Mouse (Mus musculus) thymus, postnatal 0 days (tissue): ENCODE measurements at regions not wholly inside any gene's neighbourhood (a gene's known extent, or its start where the extent isn't known, plus 50 kb on each side); places are given as distances from the start of the nearest gene placed in this dataset.
"Not testable (repeated sequence)": the region's sequence is repeated elsewhere in the genome, so short reads cannot be mapped to it uniquely, and the experiment has no call there.

Experiments
- DNase-seq: peaks from one replicate; pipeline ENCODE4 v3.0.0-alpha.2; 2015; ENCODE audit warnings: low spot score

GRCm38 (mm10) chr12:82056782-82057611 lies 112.1 kb upstream of the Sipa1l1 start:
- not testable (repeated sequence) for DNase-seq

- DNase-seq, result no peak
Observed at GRCm38 (mm10) chr12:82064986-82065385, 104.1 kb upstream of the Sipa1l1 start.

GRCm38 (mm10) chr12:82066860-82067259 lies 102.3 kb upstream of the Sipa1l1 start:
- DNase-seq, result peak; percentile 67

- DNase-seq, result no peak
Observed at GRCm38 (mm10) chr12:82069621-82070020, 99.5 kb upstream of the Sipa1l1 start.

- no peak for DNase-seq
Observed at GRCm38 (mm10) chr12:82072810-82073465, 96.2 kb upstream of the Sipa1l1 start.

DNA sequence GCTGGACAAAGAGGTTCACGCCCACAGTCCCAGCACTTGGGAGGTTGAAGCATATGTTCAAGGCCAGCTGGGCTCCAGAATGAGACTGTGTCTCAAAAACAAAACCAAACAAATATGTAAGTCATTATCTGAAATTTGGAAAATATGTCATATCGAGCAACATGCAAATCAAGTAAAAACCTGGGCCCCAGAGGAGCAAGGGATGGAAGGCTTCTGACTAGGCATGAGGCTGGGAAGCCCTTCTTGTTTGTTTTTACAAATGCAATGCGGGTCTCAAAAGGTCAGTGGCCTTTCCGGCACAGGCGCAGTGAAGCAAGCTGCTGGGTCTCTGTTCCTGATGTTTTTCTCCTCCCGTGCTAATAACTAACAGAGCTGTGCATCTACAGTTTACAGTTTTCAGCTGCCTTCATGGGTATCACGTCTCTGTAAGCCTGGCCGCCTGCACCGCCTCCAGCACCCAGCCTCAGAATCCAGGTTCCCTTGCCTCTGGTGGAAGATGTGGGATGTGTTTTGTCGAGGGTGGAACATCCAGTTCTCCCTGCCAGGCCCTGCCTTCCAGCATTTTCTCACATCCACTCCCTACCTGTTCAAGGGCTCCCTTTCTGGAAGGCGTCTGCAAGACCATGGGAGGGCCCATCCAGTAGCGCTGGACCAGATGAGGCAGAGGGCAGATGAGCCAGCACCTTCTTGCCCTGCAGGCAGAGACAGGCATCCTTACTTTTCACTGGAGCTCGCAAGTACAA lies 93.5 kb upstream of the Sipa1l1 start:
- no peak for DNase-seq

GRCm38 (mm10) chr12:82076766-82077165 lies 92.4 kb upstream of the Sipa1l1 start:
- no peak for DNase-seq

DNA sequence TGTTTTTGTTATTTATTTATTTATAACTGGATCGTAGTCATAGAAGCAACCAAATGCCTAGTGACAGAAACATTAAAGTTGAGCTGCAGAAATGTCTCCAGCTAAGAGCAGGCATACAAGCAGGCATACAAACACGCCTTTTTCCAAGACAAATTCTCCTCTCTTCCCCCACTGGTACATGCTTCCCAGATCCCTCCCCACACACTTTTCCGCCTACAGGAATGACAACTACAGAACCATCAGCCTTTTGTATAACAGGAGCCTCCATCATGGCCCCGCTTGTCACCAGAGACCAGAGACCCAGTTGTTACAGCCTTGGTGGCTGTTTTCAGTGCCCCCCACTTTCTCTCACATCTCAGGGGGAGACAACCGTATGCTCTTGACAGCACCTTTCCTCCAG lies 91.2 kb upstream of the Sipa1l1 start:
- no peak for DNase-seq

DNA sequence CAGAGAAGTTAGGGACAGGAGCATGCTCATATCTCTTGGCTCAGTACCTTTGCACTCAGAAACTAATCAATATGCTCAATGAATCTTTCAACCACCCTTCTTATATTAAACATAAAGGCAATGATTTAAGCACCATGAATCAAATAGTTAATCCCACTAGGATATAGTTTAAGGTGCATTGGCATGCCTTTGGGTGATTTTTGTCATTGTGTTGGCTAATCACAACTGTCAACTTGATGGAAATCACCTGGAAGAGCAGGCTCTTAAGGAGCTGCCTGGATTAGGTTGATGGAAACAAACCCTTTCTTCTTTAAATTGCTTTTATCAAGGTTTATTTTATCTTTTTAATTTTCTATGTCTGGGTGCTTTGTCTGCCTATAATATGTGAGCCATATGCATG lies 90.4 kb upstream of the Sipa1l1 start:
- no peak for DNase-seq

DNA sequence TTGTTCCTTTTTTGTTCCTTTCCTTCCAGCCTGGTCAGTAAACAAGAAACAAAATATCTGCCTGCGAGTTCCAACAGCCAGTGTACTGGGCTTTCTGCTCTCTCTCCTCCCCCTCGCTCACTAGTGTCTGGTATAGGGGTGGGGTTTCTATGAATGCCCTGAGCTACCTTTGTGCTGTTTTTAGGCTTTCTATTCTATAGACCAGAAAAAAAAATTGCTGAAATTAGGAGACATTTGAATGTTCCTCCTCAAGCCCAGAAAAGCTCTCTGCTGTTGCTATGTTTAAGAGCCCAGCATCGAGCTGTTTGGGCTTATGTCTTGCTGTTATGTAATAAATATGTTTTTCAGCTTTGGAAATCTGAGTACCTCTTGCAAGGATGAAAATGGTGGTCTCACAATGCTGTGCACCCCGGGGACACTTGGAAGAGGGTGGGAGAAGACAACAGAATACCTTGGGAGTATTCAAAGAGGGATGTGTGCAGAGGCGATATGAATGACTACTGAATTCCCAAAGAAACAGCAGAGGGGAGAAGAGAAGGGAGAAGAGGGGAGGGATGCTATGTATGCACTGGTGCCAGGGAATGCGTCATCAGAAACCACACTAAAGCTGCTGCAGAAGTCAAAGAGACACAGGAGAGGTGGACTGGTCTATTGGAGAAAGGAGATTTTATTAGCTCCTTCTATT lies 88.8 kb upstream of the Sipa1l1 start:
- DNase-seq, result no peak

DNA sequence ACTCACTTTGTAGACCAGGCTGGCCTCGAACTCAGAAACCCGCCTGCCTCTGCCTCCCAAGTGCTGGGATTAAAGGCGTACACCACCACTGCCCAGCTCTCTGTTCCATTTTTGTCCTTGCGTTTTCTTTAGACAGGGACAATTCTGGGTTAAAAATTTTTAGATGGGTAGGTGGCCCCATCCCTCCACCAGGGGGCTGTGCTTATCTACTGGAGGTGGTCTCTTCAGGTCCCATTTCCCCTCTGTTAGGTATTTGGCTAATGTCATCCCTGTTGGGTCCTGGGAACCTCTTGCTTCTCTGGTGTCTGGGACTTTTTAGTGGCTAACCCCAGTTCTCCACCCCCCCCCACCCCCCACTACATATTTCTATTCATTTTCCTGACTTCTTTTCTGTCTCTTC lies 86.5 kb upstream of the Sipa1l1 start:
- peak; percentile 50 for DNase-seq

DNA sequence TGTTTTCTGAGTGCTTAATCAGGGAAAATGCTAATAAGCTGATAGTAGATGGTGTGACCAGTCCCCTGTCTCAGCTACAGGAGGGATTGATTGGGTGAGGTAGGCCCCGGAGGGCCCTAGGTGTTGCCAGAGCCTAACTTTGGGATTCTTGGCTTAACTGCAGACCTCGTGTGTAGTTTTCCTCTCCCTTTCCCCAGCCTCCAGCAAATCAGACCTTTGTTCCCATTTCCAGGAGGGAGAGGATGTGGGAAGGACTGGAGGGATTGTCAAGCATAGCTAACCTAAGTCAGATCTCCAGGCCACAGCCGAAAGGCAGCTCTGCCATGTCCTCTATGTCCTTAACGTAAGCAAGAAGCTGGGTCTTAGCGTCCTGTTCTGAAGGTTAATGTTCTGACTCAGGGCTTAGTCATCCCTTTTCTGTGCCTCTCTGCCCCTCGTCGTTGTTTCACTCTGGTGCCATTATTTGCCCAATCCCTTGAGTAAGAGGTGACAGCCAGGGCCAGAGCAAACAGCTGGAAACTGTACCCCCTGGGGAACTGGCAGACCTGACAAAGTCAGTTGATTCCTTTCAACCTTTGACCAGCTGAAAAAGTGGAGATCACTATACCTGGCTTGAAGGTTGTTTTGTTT lies 83.2 kb upstream of the Sipa1l1 start:
- DNase-seq, result no peak

DNA sequence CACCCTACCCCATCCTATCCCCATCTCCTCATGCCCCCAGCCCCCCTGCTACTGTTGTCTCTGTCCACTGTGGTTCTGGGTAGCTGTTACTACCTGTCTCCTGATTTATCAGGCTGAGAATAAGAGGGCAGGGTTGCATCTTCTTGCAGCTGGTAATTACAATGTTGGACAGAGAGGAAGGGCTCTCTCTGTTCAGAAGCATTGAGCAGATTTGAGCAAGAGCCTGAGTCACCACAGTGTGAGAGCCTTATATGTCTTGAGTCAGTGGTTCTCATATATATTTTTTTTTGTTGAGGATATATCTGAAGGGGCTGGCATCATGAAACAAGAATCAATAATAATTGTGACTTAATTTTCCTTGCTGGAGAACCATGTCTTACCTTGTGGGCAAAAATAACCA lies 82.7 kb upstream of the Sipa1l1 start:
- no peak for DNase-seq

DNA sequence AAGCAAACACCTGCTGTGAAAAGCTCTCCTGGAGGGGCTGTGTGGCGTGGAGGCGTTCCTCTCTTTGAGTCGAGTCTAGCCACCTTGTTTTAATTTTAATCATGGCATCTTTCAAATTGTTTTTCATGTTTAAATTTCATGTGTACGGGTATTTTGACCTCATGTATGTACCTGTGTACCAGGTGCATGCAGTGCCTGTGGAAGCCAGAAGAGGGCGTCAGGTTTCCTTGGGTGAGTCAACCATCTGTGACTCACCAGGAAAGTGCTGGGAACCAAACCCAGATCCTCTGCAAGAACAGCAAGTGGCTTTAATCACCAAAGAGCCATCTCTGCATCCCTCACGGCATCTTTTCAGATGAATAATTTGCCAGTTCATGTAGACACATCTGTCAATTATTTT lies 79.8 kb upstream of the Sipa1l1 start:
- no peak for DNase-seq

GRCm38 (mm10) chr12:82093317-82093716 lies 75.8 kb upstream of the Sipa1l1 start:
- DNase-seq, result no peak

- no peak for DNase-seq
Observed at GRCm38 (mm10) chr12:82095396-82095795, 73.7 kb upstream of the Sipa1l1 start.

GRCm38 (mm10) chr12:82097126-82097525 lies 72.0 kb upstream of the Sipa1l1 start:
- DNase-seq, result no peak

GRCm38 (mm10) chr12:82097620-82098019 lies 71.5 kb upstream of the Sipa1l1 start:
- DNase-seq, result peak; percentile 40

DNA sequence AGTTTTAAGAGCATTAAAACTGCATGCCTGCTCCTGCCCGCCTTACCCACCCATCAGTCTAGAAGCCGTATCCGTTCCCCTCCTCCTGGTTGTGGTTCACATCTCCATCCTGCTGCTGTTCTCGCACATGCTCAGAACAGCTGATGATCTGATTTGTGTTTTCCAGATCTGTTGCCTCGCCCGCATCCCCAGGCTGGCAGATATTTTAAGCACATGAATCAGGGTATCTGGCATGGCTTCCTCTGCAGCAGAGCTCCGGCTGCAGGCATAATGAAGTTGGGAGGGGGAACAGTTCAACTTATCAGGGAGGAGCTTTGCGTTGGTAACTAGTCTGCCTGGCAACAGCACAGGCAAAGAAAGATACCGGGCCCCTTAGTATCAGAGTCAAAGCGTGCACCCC lies 64.9 kb upstream of the Sipa1l1 start:
- no peak for DNase-seq

DNA sequence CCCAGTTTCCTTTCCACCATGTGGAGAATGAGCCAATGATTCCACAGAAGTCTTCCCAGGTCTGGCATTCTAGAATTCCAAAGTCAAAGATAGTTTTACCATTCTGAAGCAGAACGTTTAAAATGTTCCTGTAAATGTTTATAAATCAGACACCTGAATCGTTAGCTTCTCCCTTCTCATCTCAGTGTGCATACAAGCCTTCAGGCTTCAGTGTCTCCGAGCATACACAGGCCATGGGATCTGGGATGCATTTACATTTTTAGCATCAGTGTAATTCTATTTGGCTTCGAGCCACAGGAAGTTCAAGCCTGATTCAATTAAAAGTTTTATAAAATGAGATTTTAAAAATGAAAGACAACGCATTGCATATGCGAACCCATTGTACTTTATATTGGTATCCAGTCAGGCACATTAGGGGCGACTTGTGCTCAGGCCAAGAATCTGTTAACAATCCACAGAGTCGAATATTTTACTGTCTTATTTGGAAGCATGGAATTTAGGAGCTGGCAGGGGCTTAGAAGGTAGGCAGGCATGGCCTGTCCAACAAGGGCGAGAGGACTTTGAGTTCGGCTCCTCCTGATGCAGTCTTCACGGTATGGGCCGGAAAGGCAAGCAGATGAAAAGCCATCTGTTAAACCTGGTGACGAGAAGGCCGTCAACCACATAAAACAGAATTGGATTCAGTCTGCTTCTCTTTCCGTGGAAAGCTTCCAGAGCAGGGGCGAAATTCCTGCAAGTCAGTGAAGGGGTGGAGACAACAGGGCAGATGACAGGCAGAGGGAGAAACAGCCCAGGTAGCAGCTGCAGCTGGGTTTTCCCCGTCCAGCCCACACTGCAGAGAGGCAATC lies 63.7 kb upstream of the Sipa1l1 start:
- no peak for DNase-seq
